Mouse (Mus musculus) frontal cortex, adult 2 months (tissue): Measurements from ENCODE around the gene Car12. TPM values are rescaled to one million over a fixed set of nuclear protein-coding genes. Genes with fewer than 3 reads are reported as not detected.
"Not testable (repeated sequence)": the region's sequence is repeated elsewhere in the genome, so short reads cannot be mapped to it uniquely, and the experiment has no call there.

Experiments used
- DNase-seq, 2 experiments: peaks; one replicate each; pipeline ENCODE4 v3.0.0; 2022; ENCODE audit warnings: low spot score in 1 of 2; ENCODE audit errors: extremely low spot score in 1 of 2
- polyA plus RNA-seq: library from polyadenylated mRNA; depleted of rRNA; stranded (reverse); fragments of >200 nt; gene quantifications from 2 replicates; pipeline ENCODE4 v1.2.3, GENCODE M21; 2012; rRNA removed

Car12 gene
- polyA plus RNA-seq, 1 experiment, result 10.6 TPM

DNA sequence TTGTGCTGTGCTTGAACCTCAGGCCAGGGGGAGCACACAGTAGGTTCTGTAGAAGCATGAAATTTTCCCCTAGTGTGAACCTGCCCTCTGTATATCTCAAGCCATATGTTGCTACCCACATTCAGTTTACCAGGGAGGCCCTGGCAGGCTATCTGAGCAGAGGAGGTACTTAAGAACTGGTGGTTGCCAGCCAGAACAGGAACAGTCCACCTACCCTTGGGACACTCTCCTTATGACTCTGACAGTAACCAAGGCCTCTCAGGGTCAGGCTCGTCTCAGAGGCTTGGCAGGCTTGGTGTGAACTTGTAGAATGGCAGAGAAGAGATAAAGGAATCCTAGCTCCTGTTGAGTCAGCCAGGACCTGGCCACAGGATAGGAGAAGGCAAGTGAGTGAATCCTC lies 47.5 kb downstream of the Car12 start:
- DNase-seq, result no peak

DNA sequence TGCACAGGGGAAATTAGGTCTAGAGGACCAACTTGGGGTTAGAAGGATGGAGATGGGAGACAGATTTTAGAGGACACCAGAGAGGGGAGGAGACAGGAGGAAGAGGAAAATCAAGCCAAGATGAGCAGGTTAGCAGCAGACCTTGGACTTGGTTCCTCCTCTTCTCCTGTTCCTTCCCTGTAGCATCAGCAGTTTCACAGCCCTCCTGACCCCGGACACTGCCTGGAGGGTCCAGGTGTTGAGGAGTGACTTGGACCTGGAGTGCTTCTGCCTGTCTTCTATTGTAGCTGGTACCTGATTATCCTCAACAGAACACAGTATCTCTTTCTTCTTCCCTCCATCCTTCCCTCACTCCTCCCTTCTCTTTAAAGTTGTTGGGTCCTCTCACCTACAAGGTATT lies 55.2 kb downstream of the Car12 start:
- DNase-seq, result no peak

DNA sequence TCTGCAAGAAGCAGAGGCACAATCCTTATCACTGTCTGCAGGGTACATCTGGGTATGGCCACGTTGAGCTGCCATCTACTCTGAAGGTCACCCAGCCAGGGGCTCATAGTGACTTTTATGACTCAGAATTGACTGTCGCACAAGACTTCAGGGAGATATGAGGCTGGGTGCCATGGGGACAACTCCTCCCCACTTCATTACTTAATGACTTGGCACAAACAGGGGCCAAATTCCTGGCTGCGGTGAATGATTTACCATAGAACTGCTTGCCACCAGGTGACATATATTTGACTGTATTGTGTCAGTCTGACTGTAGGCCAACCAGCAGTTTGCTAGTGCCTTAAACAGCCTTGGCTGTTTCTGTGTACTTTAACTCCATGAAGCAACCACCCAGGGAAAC lies 55.8 kb downstream of the Car12 start:
- no peak for DNase-seq

DNA sequence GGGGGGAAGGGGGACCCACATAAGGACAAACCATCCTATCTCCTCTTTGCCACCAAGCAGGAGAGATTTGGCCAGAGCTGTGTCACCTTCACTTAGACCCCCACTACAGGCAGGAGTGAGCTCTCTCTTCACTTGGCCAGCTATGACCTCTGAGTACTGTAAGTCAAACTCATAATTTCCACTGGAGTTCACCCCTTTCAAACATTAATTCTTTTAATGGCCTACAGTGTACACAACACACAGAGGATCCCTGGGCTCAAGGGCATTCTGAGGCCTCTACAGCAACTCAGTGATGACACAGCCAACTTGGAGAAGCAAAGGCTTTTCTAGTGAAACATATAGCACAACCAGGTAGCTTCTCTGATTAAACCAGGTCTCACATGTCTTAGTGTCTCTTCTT lies 57.2 kb downstream of the Car12 start:
- no peak for DNase-seq

DNA sequence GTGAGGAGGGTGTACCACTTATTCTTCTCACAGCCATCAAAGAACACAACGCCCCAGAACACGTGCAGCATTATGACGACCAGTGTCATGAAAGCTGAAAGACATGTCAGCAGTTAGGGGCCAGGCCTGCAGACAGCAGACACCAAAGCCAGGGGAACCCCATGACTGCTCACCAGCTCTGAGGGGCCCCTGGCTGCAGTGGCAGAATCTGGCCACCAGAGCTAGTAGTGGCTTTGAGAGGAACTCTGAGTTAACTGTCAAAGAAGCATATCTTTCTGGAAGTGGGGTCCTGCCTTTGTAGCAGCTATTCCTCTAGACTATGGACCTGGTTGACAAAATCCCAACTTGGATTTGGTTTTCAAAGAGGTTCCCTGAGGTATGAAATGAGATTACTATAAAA lies 71.1 kb downstream of the Car12 start:
- not testable (repeated sequence) for DNase-seq

DNA sequence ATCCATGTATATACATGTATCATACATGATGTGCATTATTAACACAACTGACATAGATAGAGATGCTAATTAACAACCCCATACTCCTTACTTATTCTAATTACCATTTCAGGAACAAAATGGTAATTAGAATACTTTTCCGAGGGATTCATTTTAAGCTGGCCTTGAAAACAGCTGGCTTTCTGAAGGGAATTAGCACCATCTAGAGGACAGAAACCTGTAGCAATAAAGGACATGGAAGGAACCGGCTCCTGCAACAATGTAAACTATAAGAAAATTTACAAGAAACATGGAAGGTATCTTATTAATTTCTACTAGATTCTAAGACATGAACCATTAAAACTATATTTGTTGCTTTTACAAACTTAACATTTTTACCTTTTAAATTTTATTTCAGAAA lies 74.3 kb downstream of the Car12 start:
- DNase-seq, result peak in 1 of 2 experiments; percentile 82

DNA sequence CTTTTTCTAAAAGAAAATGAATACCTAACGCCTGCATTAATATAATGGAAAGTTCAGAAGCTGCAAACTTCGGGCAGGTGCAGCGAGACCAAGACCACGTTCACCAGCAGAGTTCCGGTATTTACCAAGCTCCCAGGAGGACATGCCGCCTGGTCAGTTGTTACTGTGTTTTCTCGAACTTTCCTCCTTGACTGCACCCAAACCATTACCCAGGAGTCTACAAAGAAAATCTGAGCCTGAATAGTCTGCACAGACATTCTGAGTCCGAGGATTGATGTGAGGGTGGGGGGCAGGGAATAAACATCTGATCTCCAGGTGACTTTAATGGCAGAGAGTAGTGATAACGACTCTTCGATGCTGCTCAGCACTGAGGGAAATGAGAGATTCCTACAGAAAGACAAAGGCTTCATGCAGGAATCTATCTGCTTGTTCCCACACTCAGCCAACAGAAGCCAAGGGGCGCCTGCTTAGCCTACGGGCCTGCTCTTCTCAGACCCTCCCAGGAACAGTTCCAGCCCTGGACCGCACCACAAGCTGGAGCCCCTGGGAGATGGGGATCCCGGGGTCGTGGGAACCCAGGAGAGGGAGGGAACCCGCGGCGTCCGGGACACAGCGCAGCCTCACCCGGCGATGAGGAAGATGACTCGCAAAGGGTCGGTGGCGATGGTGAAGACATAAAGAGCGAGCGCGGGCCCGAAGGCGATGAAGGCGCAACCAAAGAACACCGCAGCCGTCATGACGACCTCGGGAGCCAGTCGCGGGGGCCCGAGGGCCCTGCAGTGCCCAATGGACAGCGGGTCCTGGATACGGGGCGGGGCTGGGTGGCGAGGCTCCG lies 81.4 kb downstream of the Car12 start:
- no peak for DNase-seq

DNA sequence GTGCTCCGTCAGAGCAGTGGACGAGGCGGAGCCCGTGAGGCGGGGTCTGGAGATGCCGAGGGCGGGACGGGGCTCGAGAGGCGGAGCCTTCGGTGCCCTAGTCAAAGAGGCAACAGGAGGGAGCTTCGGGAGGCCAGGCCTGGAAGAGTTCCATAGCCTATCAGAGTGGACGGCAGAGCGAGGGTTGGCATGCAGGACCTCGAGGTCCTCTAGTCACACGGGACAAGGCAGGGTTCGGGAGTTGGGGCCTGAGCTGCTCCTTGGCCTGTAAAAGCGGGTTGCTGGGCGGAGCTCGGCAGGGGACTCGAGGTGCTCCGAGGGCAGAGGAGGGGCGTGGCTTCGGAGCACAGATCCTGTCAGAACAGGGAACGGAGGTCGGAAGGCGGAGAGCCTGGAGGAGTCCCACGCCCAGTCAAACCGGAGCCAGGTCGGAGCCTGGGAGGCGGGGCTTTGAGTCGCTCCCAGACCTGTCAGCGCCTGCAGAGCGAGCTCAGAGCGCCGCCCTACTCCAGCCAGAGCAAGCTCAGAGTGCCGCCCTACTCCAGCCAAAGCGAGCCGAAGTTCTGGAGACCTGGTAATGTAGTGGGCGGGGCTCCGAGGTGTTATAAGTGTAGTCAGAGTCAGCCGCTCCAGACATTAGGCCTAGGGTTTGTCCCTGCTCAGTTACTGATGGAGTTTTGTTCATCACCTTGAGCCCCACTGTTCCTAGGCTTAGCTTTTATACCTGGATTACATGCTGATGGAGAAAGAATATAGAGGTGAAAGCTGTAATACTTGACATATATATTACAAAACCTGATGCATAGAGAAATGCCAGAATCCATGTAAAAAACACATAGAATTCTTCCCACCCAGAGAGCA lies 82.2 kb downstream of the Car12 start, which contains the start of gene Aph1b:
TSS of gene Aph1b (minus strand) at position 27 of the 861 bp plus-strand sequence.
- peak; percentile 91 to 95 for DNase-seq

DNA sequence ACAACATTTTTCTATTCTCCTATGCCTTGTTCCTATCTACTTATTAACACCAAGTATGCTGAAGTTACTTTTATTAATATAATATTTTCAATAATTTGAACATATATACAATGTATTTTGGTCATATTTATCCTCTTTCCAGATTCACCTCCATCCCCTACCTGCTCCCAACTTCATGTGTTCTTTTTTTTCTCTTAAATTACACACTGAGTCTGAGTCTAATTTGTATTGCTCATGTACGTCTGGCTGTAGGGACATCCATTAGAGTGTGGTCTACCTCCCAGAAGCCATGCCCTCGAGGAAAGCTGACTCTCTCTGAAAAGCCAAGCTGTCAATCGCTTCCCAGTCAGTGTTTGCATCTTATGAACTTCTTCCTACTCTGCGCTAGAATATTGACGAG lies 83.3 kb downstream of the Car12 start, which contains the start of gene Gm10647:
TSS of gene Gm10647 (plus strand) at position 301 of the 400 bp plus-strand sequence.
- DNase-seq, result no peak

DNA sequence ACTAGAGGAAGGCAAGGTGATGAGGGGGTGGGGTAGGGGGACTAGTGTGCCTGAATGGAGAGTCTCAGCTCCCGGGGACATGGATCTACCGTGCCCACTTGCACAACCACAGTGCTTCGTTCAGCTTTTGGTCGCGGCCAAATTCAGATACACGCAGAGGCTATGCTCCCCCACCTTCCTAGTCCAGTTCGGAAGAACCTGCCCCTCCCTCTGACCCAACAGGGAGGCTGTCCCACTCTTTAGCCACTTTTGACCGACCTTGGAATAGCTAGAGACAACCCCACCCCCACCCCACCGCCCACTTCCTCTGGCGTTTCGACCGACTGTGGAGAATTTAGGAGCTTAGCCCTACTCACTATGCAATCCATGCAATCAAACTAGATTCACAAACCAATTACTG lies 88.5 kb downstream of the Car12 start:
- DNase-seq, result no peak

DNA sequence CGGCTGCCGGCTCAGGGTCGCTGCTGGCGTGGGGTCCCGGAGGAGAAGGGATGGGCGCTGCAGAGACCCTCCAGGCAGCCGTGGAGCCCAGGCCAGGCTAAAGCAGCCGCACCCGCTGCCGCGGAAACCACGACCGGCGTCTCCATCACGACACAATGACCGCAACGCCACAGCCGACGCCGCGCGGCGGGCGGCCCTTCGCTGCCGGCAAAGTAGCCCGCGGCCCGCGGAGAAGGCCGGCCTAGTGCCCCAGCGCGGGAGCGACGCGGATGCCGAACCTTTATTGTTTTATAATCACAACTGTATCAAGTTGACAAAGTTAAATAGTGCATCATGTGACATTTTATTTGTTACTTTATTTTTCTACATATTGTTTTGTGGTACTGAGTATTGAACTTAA lies 92.5 kb downstream of the Car12 start:
- not testable (repeated sequence) for DNase-seq

DNA sequence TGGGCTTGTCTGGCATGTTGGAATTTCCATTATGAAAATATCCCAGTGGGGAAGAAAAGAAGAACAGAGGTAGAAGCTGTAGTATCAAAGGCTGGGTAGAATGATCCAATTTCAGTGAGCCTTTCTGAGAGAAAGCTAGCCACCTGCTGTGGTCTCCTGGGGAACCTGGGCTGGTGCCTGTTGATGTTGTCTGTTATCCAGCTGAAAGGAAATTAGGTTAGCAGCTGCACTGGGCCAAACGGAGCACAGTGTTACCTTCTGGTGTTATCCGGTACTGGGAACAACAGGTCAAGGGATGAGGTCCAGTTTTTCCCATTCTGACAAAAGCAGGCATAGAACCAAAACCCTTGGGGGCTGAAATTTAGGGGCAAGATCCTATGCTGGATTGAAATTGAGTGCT lies 99.9 kb downstream of the Car12 start:
- no peak for DNase-seq

Other genes with a start within 250 kb of the Car12 start
- gene Fbxl22, start 199.1 kb upstream of the Car12 start, polyA plus RNA-seq, result 0.69 and 0.70 TPM in 2 replicates
- 38.5 and 41.2 TPM in 2 replicates for gene Usp3, start 120.5 kb upstream of the Car12 start, polyA plus RNA-seq
- 16.5 and 18.1 TPM in 2 replicates for gene Aph1b, start 81.8 kb downstream of the Car12 start, polyA plus RNA-seq
- 0.42 and 0.44 TPM in 2 replicates for gene Gm10647, start 83.4 kb downstream of the Car12 start, polyA plus RNA-seq
- gene Aph1c, start 121.0 kb downstream of the Car12 start, polyA plus RNA-seq, result 7.1 and 7.2 TPM in 2 replicates
- gene Rab8b, start 206.0 kb downstream of the Car12 start, polyA plus RNA-seq, result 17.8 and 19.4 TPM in 2 replicates
- gene Rps27l, start 232.4 kb downstream of the Car12 start, polyA plus RNA-seq, result 54.6 and 58.6 TPM in 2 replicates